Mouse (Mus musculus) adrenal gland, postnatal 4 days (tissue): ENCODE data around the gene Ube2u. TPM values are rescaled to one million over a fixed set of nuclear protein-coding genes. Genes with fewer than 3 reads are reported as not detected.
"Not testable (repeated sequence)": the region's sequence is repeated elsewhere in the genome, so short reads cannot be mapped to it uniquely, and the experiment has no call there.

Experiments
- DNase-seq, 2 experiments: peaks; one replicate each; pipeline ENCODE4 v3.0.0; 2021 to 2022; ENCODE audit warnings: low spot score in 2 of 2, mixed read lengths in 2 of 2
- long read RNA-seq, 2 experiments: library from polyadenylated mRNA; stranded (forward); transcript quantifications; one replicate each; pipeline ENCODE4 v2.0.0; 2021
- total RNA-seq, 2 experiments: library from RNA; stranded (reverse); gene quantifications; 2 replicates each; pipeline ENCODE4 v1.2.3; 2021

The Ube2u gene
- under 1 TPM; 0.23 to 0.31 TPM for total RNA-seq
- long read RNA-seq, experiment 1: 0 reads
- long read RNA-seq, experiment 2: 0 reads

GRCm38 (mm10) chr4:100478592-100479321, at the start of gene Ube2u:
TSS of gene Ube2u (plus strand) at chr4:100478849.
- peak; percentile 10 to 12 for DNase-seq

GRCm38 (mm10) chr4:100429371-100429900, 49.2 kb upstream of the Ube2u start:
- DNase-seq: no peak

- no peak for DNase-seq
Measured at GRCm38 (mm10) chr4:100435281-100436168, 43.1 kb upstream of the Ube2u start.

GRCm38 (mm10) chr4:100436169-100436547, 42.5 kb upstream of the Ube2u start:
- DNase-seq: no peak

GRCm38 (mm10) chr4:100446897-100447296, 31.8 kb upstream of the Ube2u start:
- no peak for DNase-seq

GRCm38 (mm10) chr4:100462493-100463120, 16.0 kb upstream of the Ube2u start:
- no peak for DNase-seq

GRCm38 (mm10) chr4:100488447-100488846, 9.8 kb downstream of the Ube2u start:
- DNase-seq: no peak

GRCm38 (mm10) chr4:100495176-100495575, 16.5 kb downstream of the Ube2u start:
- no peak for DNase-seq

GRCm38 (mm10) chr4:100496521-100496920, 17.9 kb downstream of the Ube2u start:
- DNase-seq: no peak

- DNase-seq: no peak
Measured at GRCm38 (mm10) chr4:100498192-100498591, 19.5 kb downstream of the Ube2u start.

- DNase-seq: not testable (repeated sequence)
Measured at GRCm38 (mm10) chr4:100499037-100499601, 20.5 kb downstream of the Ube2u start.

- no peak for DNase-seq
Measured at GRCm38 (mm10) chr4:100503337-100503736, 24.7 kb downstream of the Ube2u start.

- no peak for DNase-seq
Measured at GRCm38 (mm10) chr4:100517646-100518045, 39.0 kb downstream of the Ube2u start.

GRCm38 (mm10) chr4:100522534-100522933, 43.9 kb downstream of the Ube2u start:
- no peak for DNase-seq

- no peak for DNase-seq
Measured at GRCm38 (mm10) chr4:100524741-100525140, 46.1 kb downstream of the Ube2u start.

GRCm38 (mm10) chr4:100526296-100526695, 47.6 kb downstream of the Ube2u start:
- no peak for DNase-seq

- DNase-seq: no peak
Measured at GRCm38 (mm10) chr4:100527086-100527485, 48.4 kb downstream of the Ube2u start.

GRCm38 (mm10) chr4:100527554-100528001, 48.9 kb downstream of the Ube2u start:
- DNase-seq: no peak

- DNase-seq: no peak
Measured at GRCm38 (mm10) chr4:100533607-100534006, 55.0 kb downstream of the Ube2u start.

- DNase-seq: no peak
Measured at GRCm38 (mm10) chr4:100534946-100535345, 56.3 kb downstream of the Ube2u start.

- DNase-seq: no peak
Measured at GRCm38 (mm10) chr4:100537898-100538297, 59.2 kb downstream of the Ube2u start.
